Mouse (Mus musculus) adrenal gland, adult 2 months (tissue): ENCODE data around the gene Kcnn3. TPM values are rescaled to one million over a fixed set of nuclear protein-coding genes. Genes with fewer than 3 reads are reported as not detected.

Experiments used
- DNase-seq: peaks from one replicate; pipeline ENCODE4 v3.0.0; 2021
- polyA plus RNA-seq: library from polyadenylated mRNA; depleted of rRNA; stranded (reverse); fragments of >200 nt; gene quantifications from 2 replicates; pipeline ENCODE4 v1.2.3, GENCODE M21; 2012
- total RNA-seq, 2 experiments: library from RNA; stranded (reverse); gene quantifications; 2 replicates each; pipeline ENCODE4 v1.2.3; 2021

The Kcnn3 gene
- total and polyA plus RNA-seq, 3 experiments, result 1.7 to 5.2 (median 3.1) TPM

GRCm38 (mm10) chr3:89667131-89667530 lies 147.2 kb downstream of the Kcnn3 start:
- DNase-seq, result peak; percentile 8

- no peak for DNase-seq
These were observed 151.4 kb downstream of the Kcnn3 start for GRCm38 (mm10) chr3:89671334-89671733.

- DNase-seq, result no peak
These were observed 152.8 kb downstream of the Kcnn3 start for GRCm38 (mm10) chr3:89672573-89673317.

- DNase-seq, result no peak
These were observed 157.7 kb downstream of the Kcnn3 start for GRCm38 (mm10) chr3:89677617-89678016.

GRCm38 (mm10) chr3:89686031-89686430 lies 166.1 kb downstream of the Kcnn3 start:
- no peak for DNase-seq

GRCm38 (mm10) chr3:89688694-89689581 lies 169.0 kb downstream of the Kcnn3 start:
- DNase-seq, result peak; percentile 82

- DNase-seq, result no peak
These were observed 171.8 kb downstream of the Kcnn3 start for GRCm38 (mm10) chr3:89691776-89692175.

- no peak for DNase-seq
These were observed 176.3 kb downstream of the Kcnn3 start for GRCm38 (mm10) chr3:89696152-89696821.

GRCm38 (mm10) chr3:89698958-89699357 lies 179.0 kb downstream of the Kcnn3 start:
- no peak for DNase-seq

GRCm38 (mm10) chr3:89700461-89700860 lies 180.5 kb downstream of the Kcnn3 start:
- no peak for DNase-seq

GRCm38 (mm10) chr3:89703596-89703995 lies 183.6 kb downstream of the Kcnn3 start:
- DNase-seq, result no peak

- no peak for DNase-seq
These were observed 184.1 kb downstream of the Kcnn3 start for GRCm38 (mm10) chr3:89704064-89704463.

GRCm38 (mm10) chr3:89714359-89715206 lies 194.6 kb downstream of the Kcnn3 start, which contains the start of gene Adar:
TSS of gene Adar (plus strand) at chr3:89715022.
- peak; percentile 88 for DNase-seq

- peak; percentile 74 for DNase-seq
These were observed 195.4 kb downstream of the Kcnn3 start for GRCm38 (mm10) chr3:89715207-89715966.

GRCm38 (mm10) chr3:89715967-89716256 lies 195.9 kb downstream of the Kcnn3 start:
- no peak for DNase-seq

- DNase-seq, result no peak
These were observed 202.1 kb downstream of the Kcnn3 start for GRCm38 (mm10) chr3:89722032-89722431.

- no peak for DNase-seq
These were observed 203.6 kb downstream of the Kcnn3 start for GRCm38 (mm10) chr3:89723400-89724084.
